Mouse (Mus musculus) intestine, embryonic 14.5 days (tissue): Measurements from ENCODE around the gene Oas1d. TPM values are rescaled to one million over a fixed set of nuclear protein-coding genes. Genes with fewer than 3 reads are reported as not detected.
A peak's percentile ranks its signal among the peaks of the same experiment; 100 is the strongest.

Source experiments
- ATAC-seq: fragments of 200-750 bp; cut with Nextera tagmentation; replicated peaks from 2 replicates; pipeline ENCODE4 v1.8.0; 2017; ENCODE audit warnings: low read depth, moderate number of reproducible peaks, moderate TSS enrichment, moderate library complexity; ENCODE audit not compliant: low FRiP score, low TSS enrichment
- DNase-seq: peaks from one replicate; pipeline ENCODE4 v3.0.0-alpha.2; 2018; ENCODE audit warnings: low spot score
- H3K27ac ChIP-seq: fragments of 300-500 bp; sonication (generic); 2 replicates; pipeline ENCODE4 v1.5.1; 2014; ENCODE audit warnings: low read depth, mild to moderate bottlenecking, control low read depth
- H3K27me3 ChIP-seq: fragments of 300-500 bp; sonication (generic); replicated peaks from 2 replicates; pipeline ENCODE4 v1.6.1; 2014; ENCODE audit warnings: low read length, control low read depth; ENCODE audit not compliant: control insufficient read depth, insufficient read depth
- H3K36me3 ChIP-seq: fragments of 300-500 bp; sonication (generic); 2 replicates; pipeline ENCODE4 v1.6.1; 2014; ENCODE audit warnings: low read length, control low read depth; ENCODE audit not compliant: control insufficient read depth, insufficient read depth
- H3K4me1 ChIP-seq: fragments of 300-500 bp; sonication (generic); replicated peaks from 2 replicates; pipeline ENCODE4 v1.6.1; 2014; ENCODE audit warnings: low read length, control low read depth, mixed read lengths; ENCODE audit not compliant: control insufficient read depth, insufficient read depth
- H3K4me2 ChIP-seq: fragments of 300-500 bp; sonication (generic); 2 replicates; pipeline ENCODE4 v1.6.1; 2014; ENCODE audit warnings: low read length
- H3K4me3 ChIP-seq: fragments of 300-500 bp; sonication (generic); 2 replicates; pipeline ENCODE4 v1.5.1; 2014; ENCODE audit warnings: low read depth, low read length, control low read depth, mixed read lengths
- H3K9ac ChIP-seq: fragments of 300-500 bp; sonication (generic); 2 replicates; pipeline ENCODE4 v1.6.1; 2014; ENCODE audit warnings: mild to moderate bottlenecking, low read length
- H3K9me3 ChIP-seq: fragments of 300-500 bp; sonication (generic); 2 replicates; pipeline ENCODE4 v1.6.1; 2016; ENCODE audit warnings: low read length, control low read depth; ENCODE audit not compliant: control insufficient read depth
- WGBS: fragments of 180-500 bp; shearing (Covaris S2); extraction: QIAGEN DNeasy Blood & Tissue Kit; methylation state at CpG from one replicate; pipeline ENCODE4 v1.1.7; 2014; 5-methylcytosine and 5-hydroxymethylcytosine counted together
- polyA plus RNA-seq: library from polyadenylated mRNA; unstranded; fragments of >200 nt; fragmentation: Nextera tagmentation; extraction: Ambion mirVana; gene quantifications from 2 replicates; pipeline ENCODE4 v1.2.1, GENCODE M21; 2014

Oas1d gene
- polyA plus RNA-seq, 1 experiment from 2014 or later = 0.11 TPM

DNA sequence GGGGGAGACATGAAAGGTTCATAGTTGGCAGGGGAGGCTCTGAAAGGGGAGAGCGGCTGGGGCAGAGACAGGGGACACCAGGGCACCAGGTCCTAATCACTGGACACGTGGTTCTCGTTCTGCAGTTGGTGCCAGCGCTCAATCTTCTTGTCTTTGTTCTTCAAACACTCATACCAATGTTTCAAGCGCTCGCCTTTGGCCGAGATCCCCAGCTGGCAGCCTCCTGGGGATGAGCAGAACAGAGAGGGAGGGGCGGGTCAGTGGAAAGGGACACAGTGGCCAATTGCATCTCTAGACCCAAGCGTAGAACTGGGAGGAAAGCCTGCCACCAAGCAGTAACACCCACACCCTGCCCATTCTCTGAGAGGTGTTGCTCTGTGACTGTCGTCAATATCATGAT is 27.7 kb downstream of the Oas1d start:
- H3K27ac ChIP-seq = no peak overlapping the region
- no peak overlapping the region for H3K4me2 ChIP-seq
- H3K4me3 ChIP-seq = no peak overlapping the region
- no peaks in the 10 kb centered on the region for H3K36me3 ChIP-seq
- H3K9ac ChIP-seq = no peak overlapping the region
- DNase-seq (no peak), ATAC-seq (no peak)
- H3K9me3 ChIP-seq = no peaks in the 10 kb centered on the region
- WGBS = 76% methylated on average over 10 of the region's 10 CpGs
- no peaks in the 10 kb centered on the region for H3K4me1 ChIP-seq
- H3K27me3 ChIP-seq = no peaks in the 10 kb centered on the region

DNA sequence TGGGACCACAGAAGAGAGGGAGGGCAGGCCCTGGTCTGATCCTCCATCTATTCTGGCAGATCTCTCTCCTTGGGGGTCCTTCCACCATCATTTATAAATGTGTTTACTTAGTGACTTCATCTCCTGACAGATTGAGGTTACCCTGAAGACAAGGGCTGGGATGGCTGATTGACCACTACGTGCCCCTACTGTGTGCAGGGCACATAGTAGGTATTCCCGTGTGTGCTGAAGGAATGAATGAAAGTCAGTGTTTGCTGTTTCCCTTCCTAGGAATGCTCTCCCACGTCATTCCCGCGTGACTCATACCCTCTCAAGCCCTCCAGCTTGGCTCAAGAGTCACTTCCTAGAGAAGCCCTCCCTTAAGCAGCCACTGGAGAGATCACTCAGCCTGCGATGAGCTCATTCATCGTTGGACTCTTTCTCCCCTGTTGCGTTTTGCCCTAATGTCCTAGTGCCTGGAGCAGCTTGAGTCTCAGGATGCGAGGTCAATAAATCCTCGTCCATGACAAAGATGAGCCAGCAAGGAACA is 38.0 kb downstream of the Oas1d start:
- WGBS = 60% methylated on average over 10 of the region's 10 CpGs
- no peak overlapping the region for H3K9ac ChIP-seq
- no peaks in the 10 kb centered on the region for H3K4me1 ChIP-seq
- no peak overlapping the region for H3K4me2 ChIP-seq
- H3K4me3 ChIP-seq = no peak overlapping the region
- DNase-seq (no peak), ATAC-seq (no peak)
- H3K36me3 ChIP-seq = no peaks in the 10 kb centered on the region
- H3K9me3 ChIP-seq = no peaks in the 10 kb centered on the region
- H3K27ac ChIP-seq = no peak overlapping the region
- no peaks in the 10 kb centered on the region for H3K27me3 ChIP-seq

DNA sequence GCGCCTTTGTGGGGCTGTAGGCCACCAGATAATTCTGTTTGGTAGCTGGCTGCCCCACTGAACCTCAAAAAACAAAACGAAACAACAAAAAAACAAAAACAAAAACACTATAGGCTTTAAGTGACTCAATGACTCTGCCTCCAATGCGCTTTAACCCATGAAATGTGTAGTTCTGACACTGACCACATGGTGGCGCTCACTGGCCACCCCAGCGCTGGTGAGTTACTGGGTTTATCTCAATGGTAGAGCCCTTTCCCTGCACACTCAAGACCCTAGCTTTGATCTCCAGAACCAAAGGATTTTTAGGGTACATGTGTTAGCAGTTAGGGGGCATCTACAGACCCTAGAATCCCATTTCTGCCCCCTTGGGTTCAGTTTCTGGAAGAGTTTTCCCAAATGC is 39.6 kb downstream of the Oas1d start:
- Histone ChIP-seq H3K4me3 (no peak overlapping the region), H3K36me3 (no peaks in the 10 kb centered on the region), H3K4me1 (no peaks in the 10 kb centered on the region), H3K9ac (no peak overlapping the region), H3K27me3 (no peaks in the 10 kb centered on the region), H3K27ac (no peak overlapping the region), H3K4me2 (no peak overlapping the region), H3K9me3 (no peaks in the 10 kb centered on the region)
- ATAC-seq = no peak
- peak; percentile 72 for DNase-seq
- WGBS = 25% methylated on average over 5 of the region's 5 CpGs

DNA sequence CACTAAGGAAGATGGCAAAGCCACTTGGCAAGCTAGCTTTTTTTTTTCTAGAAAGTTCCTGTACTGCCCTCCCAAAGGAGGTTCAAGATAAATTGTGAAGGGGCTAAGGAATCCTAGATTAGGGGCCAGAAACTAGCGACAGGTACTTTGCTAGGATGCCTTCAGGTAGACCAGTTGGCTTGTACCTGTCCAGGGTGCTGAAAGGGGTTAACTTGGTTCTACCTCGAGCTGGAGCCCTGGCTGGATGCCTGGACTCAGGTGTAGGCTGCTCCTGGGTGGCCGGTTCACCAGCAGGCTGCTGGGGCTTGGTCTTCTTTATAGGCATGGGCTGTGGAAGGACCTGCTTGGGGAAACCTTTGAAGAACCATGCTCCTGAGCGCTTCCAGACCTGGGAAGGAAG is 46.7 kb downstream of the Oas1d start:
- H3K4me1 ChIP-seq = no peaks in the 10 kb centered on the region
- H3K4me2 ChIP-seq = no peak overlapping the region
- H3K9ac ChIP-seq = no peak overlapping the region
- peak; percentile 70 for DNase-seq
- no peaks in the 10 kb centered on the region for H3K36me3 ChIP-seq
- no peak overlapping the region for H3K4me3 ChIP-seq
- 59% methylated on average over 4 of the region's 4 CpGs for WGBS
- H3K27me3 ChIP-seq = no peaks in the 10 kb centered on the region
- no peaks in the 10 kb centered on the region for H3K9me3 ChIP-seq
- ATAC-seq = no peak
- H3K27ac ChIP-seq = no peak overlapping the region

DNA sequence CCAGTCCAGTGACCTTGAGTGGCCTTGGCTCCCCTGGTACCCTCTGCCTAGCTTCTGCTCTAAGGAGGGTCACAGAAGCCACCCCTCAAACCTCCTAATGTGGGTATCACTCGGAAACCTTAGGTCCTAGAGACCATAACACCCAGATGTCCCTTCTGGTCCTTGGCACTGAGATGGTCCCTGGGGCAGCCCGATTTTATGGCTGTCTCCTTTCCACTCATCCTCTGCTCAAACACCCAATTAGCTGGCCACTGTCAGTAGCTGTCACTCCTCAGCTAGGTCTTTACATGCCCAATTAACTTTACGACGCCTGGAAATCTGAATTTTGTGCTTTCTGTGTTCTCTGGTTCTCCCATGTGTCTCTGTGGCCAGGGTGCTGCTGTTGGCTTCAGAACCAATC is 51.8 kb downstream of the Oas1d start:
- Histone ChIP-seq H3K9ac (no peak overlapping the region), H3K4me1 (no peaks in the 10 kb centered on the region), H3K36me3 (no peaks in the 10 kb centered on the region), H3K4me3 (no peak overlapping the region), H3K27me3 (no peaks in the 10 kb centered on the region), H3K27ac (no peak overlapping the region), H3K9me3 (no peaks in the 10 kb centered on the region), H3K4me2 (no peak overlapping the region)
- 76% methylated on average over 4 of the region's 4 CpGs for WGBS
- no peak for ATAC-seq
- no peak for DNase-seq

DNA sequence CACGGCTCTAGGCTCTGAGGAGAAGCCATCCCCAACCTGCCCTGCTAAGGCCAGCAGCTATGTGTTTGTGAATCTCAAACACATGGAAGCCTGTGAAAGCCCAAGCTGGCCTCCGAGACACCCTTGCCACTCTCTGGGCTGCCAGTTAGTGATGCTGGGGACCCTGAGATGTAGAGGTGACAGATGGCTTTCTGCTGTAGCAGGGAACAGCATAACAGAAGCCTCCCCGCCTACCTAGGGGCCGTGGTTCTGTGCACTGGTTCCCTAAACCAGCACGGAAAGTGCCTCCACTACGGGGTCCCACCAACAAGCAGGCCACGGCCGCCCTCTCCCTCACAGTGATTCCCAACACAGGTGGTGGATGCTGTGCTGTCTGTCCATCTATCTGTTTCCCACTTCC is 52.6 kb downstream of the Oas1d start:
- H3K9me3 ChIP-seq = no peaks in the 10 kb centered on the region
- 86% methylated on average over 8 of the region's 8 CpGs for WGBS
- H3K4me2 ChIP-seq = no peak overlapping the region
- H3K4me3 ChIP-seq = no peak overlapping the region
- no peak overlapping the region for H3K27ac ChIP-seq
- H3K4me1 ChIP-seq = no peaks in the 10 kb centered on the region
- no peaks in the 10 kb centered on the region for H3K36me3 ChIP-seq
- H3K27me3 ChIP-seq = no peaks in the 10 kb centered on the region
- ATAC-seq (no peak), DNase-seq (no peak)
- H3K9ac ChIP-seq = no peak overlapping the region

DNA sequence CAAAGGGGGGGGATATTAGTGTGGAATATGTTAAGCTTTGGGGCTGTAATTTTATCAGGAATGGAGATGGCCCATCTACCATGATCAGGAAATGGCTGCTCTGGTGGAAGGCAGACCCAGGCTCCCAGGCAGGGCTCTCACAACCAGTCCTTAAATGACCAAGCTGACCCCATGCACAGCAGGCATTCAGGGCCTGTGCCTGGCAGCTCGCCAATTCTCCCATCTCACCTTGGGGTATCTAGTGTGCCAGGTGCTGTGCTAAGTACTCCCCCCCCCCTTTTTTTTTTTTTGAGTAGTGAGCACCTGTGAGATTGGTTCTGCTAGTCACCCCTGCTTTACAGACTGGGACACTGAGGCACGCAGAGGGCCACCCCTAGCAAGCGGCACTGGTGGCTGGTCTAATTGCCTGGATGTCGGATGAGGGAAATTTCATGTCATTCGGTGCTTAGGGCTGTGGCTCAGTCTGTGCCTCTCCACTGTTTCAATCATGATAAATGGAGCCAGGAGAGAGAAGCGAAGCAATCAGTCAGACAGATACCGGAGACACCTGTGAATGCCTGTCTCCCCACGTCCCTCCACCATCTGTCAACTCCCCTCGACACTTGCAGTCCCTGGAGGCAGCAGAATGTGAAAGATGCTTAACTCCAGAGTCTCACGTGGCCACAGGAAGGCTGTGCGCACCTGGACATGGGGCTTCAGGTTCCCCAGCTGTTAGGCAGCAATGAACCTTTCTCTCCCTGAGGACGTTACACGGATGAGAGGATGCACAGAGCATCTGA is 53.2 kb downstream of the Oas1d start:
- ATAC-seq = no peak
- Histone ChIP-seq H3K4me1 (no peaks in the 10 kb centered on the region), H3K9me3 (no peaks in the 10 kb centered on the region), H3K9ac (no peak overlapping the region), H3K27me3 (no peaks in the 10 kb centered on the region), H3K36me3 (no peaks in the 10 kb centered on the region), H3K27ac (no peak overlapping the region), H3K4me2 (no peak overlapping the region), H3K4me3 (no peak overlapping the region)
- 75% methylated on average over 13 of the region's 13 CpGs for WGBS
- no peak for DNase-seq

DNA sequence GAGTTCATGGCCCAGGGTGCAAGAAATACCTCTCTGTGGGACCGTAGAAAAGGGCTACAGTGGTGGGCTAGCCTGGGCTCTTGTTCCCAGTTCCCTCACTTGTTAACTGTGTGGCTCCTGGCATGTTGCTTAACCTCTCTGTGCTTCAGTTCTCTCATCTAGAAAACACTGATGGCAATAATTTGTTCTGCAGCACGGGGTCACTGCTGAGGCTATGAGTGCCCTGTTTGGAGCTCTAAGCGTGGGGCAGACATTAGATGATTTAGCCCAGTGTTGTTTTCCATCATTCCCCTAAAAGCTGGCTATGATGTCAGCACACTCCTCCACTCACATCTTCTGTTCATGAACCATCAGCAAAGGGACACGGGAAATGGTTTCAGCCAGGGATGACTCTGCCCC is 53.8 kb downstream of the Oas1d start:
- WGBS = 65% methylated on average over 4 of the region's 4 CpGs
- Histone ChIP-seq H3K4me2 (no peak overlapping the region), H3K36me3 (no peaks in the 10 kb centered on the region), H3K4me1 (no peaks in the 10 kb centered on the region), H3K27ac (no peak overlapping the region), H3K4me3 (no peak overlapping the region), H3K9ac (no peak overlapping the region), H3K9me3 (no peaks in the 10 kb centered on the region), H3K27me3 (no peaks in the 10 kb centered on the region)
- ATAC-seq (no peak), DNase-seq (no peak)

DNA sequence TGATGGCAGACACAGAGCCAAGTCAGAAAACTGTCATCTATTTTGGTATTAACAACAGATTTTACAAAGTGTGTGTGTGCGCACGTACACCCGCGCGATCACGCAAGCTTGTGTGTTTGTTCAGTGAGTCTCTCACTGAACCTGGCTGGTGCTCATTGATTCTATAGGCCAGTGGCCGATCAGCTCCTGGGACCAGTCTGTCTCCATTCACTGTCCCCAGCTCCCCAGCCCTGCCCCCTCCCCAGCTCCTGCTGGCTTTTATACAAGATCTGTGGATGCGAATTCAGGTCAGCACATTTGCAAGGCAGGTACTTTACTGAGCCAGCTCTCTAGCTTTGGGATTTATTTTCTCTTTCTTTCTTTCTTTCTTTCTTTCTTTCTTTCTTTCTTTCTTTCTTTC is 54.5 kb downstream of the Oas1d start:
- H3K27ac ChIP-seq = no peak overlapping the region
- no peak for DNase-seq
- WGBS = 87% methylated on average over 8 of the region's 8 CpGs

More for the DNA sequence above, 54.5 kb downstream of the Oas1d start:
- no peak for ATAC-seq
- Histone ChIP-seq H3K27me3 (no peaks in the 10 kb centered on the region), H3K4me1 (no peaks in the 10 kb centered on the region), H3K4me2 (no peak overlapping the region), H3K9me3 (no peaks in the 10 kb centered on the region), H3K9ac (no peak overlapping the region), H3K36me3 (no peaks in the 10 kb centered on the region), H3K4me3 (no peak overlapping the region)
